Mouse (Mus musculus) cortical plate, adult 2 months (tissue): ENCODE measurements around the gene Lsm5.
A peak's percentile ranks its signal among the peaks of the same experiment; 100 is the strongest.

Experiments used
- CTCF ChIP-seq: fragments of 200-500 bp; IDR thresholded peaks from 2 replicates; pipeline ENCODE4 v1.5.1; 2011; ENCODE audit warnings: mild to moderate bottlenecking, control low read depth, low read length; ENCODE audit not compliant: insufficient read depth; ENCODE audit errors: extremely low read depth
- POLR2A ChIP-seq: fragments of 200-500 bp; IDR thresholded peaks from 2 replicates; pipeline ENCODE4 v1.6.1; 2011; ENCODE audit warnings: mild to moderate bottlenecking, low read length, control low read depth; ENCODE audit not compliant: insufficient read depth; ENCODE audit errors: extremely low read depth

DNA sequence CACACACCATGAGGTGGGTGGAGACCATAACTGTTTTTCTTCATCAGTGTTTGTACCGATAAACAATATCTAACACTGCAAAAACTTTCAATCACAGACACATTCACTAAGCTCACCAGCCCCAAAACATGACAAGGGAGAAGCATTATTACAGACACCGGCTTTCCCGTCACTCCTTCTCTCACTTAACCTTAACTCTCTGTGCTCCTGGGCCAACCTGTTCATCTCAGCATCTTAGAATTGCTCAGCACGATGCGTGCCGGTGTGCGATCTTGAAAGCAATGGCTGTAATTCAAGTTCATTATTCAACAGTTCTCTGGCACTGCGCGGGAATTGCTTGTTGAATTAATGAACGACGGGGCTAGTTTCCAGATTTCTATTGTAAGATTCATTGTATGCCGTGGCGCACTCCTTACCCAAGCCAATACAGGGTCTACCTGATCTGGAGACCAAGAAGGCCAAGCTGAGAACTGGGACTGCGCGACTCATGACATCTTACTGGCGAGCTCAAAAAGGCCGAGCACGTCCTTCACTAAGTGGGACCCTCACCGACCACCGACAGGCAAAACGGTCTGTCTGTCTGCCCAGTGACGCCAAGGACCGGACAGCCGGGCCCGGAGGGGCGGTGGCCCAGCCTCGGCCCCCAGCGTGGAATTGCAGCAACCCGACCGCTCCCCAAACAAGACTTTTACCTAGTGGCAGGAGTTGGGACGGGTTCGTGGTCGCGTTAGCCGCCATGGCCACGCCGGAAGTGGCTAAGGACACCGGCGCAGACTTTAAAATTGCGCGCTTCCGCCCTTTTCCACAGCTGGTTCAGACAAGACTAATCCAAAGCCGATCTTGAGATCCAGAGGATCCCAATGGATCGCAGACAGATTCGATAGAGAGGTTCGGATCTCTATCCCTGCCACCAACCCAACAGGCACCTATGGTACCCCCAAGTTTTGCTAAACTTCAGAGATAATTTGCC lies at the start of gene Lsm5:
- TF ChIP-seq POLR2A (0 out of 2 replicates have a peak, but pooled peaks have one; percentile 32), CTCF (no peak)
